Mouse (Mus musculus) hindbrain, postnatal 0 days (tissue): Measurements from ENCODE around the gene Ifnar2. TPM values are rescaled to one million over a fixed set of nuclear protein-coding genes. Genes with fewer than 3 reads are reported as not detected.

Experiments
- ATAC-seq: fragments of 200-750 bp; cut with Nextera tagmentation; 2 replicates; pipeline ENCODE4 v1.8.0; 2017; ENCODE audit warnings: mild to moderate bottlenecking, moderate TSS enrichment, moderate library complexity
- DNase-seq: peaks from one replicate; pipeline ENCODE4 v3.0.0-alpha.2; 2015; ENCODE audit warnings: low spot score
- H3K27ac ChIP-seq: fragments of 300-500 bp; sonication (generic); 2 replicates; pipeline ENCODE4 v1.5.1; 2014; ENCODE audit warnings: mild to moderate bottlenecking
- H3K27me3 ChIP-seq: fragments of 300-500 bp; sonication (generic); 2 replicates; pipeline ENCODE4 v1.6.1; 2014; ENCODE audit warnings: low read length, mixed read lengths; ENCODE audit not compliant: insufficient read depth
- H3K36me3 ChIP-seq: fragments of 300-500 bp; sonication (generic); 2 replicates; pipeline ENCODE4 v1.6.1; 2014; ENCODE audit warnings: low read length, mixed read lengths; ENCODE audit not compliant: insufficient read depth
- H3K4me1 ChIP-seq: fragments of 300-500 bp; sonication (generic); 2 replicates; pipeline ENCODE4 v1.6.1; 2014; ENCODE audit warnings: antibody characterized with exemption, low read length, mixed read lengths; ENCODE audit not compliant: insufficient read depth
- H3K4me2 ChIP-seq: fragments of 300-500 bp; sonication (generic); 2 replicates; pipeline ENCODE4 v1.6.1; 2014; ENCODE audit warnings: low read depth, mild to moderate bottlenecking, low read length, moderate library complexity, mixed read lengths
- H3K4me3 ChIP-seq: fragments of 300-500 bp; sonication (generic); 2 replicates; pipeline ENCODE4 v1.5.1; 2014; ENCODE audit warnings: low read length
- H3K9ac ChIP-seq: fragments of 300-500 bp; sonication (generic); replicated peaks from 2 replicates; pipeline ENCODE4 v1.6.1; 2014; ENCODE audit warnings: mild to moderate bottlenecking, low read length, moderate library complexity, mixed read lengths
- H3K9me3 ChIP-seq: fragments of 300-500 bp; sonication (generic); 2 replicates; pipeline ENCODE4 v1.6.1; 2016; ENCODE audit warnings: low read length, mixed read lengths
- CTCF ChIP-seq: IDR thresholded peaks from 2 replicates; pipeline ENCODE4 v1.5.1; 2016; ENCODE audit warnings: antibody characterized with exemption, control low read depth, low read depth
- WGBS: fragments of 180-500 bp; shearing (Covaris S2); extraction: QIAGEN DNeasy Blood & Tissue Kit; methylation state at CpG from one replicate; pipeline ENCODE4 v1.1.7; 2014; 5-methylcytosine and 5-hydroxymethylcytosine counted together
- polyA plus RNA-seq: library from polyadenylated mRNA; unstranded; fragments of >200 nt; fragmentation: Nextera tagmentation; extraction: Ambion mirVana; gene quantifications from 2 replicates; pipeline ENCODE4 v1.2.1, GENCODE M21; 2015
- total RNA-seq: library from RNA; depleted of rRNA; stranded (reverse); fragments of >200 nt; gene quantifications from 2 replicates; pipeline ENCODE4 v1.2.3, GENCODE M21; 2014

The Ifnar2 gene
- total and polyA plus RNA-seq, 2 experiments from 2014 or later = 20.9 to 49.9 TPM

GRCm38 (mm10) chr16:91348588-91349330 is 23.8 kb upstream of the Ifnar2 start:
- H3K4me3 ChIP-seq = no peak overlapping the region
- ATAC-seq (no peak), DNase-seq (no peak)
- no peaks in the 10 kb centered on the region for H3K4me1 ChIP-seq
- peak overlapping the region; percentile 19; the same call in 1 of the 2 replicates for H3K4me2 ChIP-seq
- no peak overlapping the region for H3K9ac ChIP-seq
- 67% methylated on average over 28 of the region's 28 CpGs for WGBS
- no peaks in the 10 kb centered on the region for H3K36me3 ChIP-seq
- TF ChIP-seq CTCF = no peak
- H3K9me3 ChIP-seq = no peaks in the 10 kb centered on the region
- H3K27me3 ChIP-seq = peaks cover 21% of the 10 kb centered on the region; the same call in 1 of the 2 replicates
- no peak overlapping the region for H3K27ac ChIP-seq

GRCm38 (mm10) chr16:91352084-91352562 is 20.5 kb upstream of the Ifnar2 start:
- Histone ChIP-seq H3K27me3 (peaks cover 21% of the 10 kb centered on the region; the same call in 1 of the 2 replicates), H3K4me2 (no peak overlapping the region), H3K4me3 (no peak overlapping the region), H3K4me1 (no peaks in the 10 kb centered on the region), H3K27ac (no peak overlapping the region), H3K36me3 (no peaks in the 10 kb centered on the region), H3K9ac (no peak overlapping the region), H3K9me3 (no peaks in the 10 kb centered on the region)
- ATAC-seq = peak; percentile 46
- 2% methylated on average over 7 of the region's 7 CpGs for WGBS
- DNase-seq = peak; percentile 93
- TF ChIP-seq CTCF = peak; percentile 93

- H3K27ac ChIP-seq = no peak overlapping the region
- no peaks in the 10 kb centered on the region for H3K4me1 ChIP-seq
- H3K4me3 ChIP-seq = no peak overlapping the region
- no peak overlapping the region for H3K4me2 ChIP-seq
- H3K9me3 ChIP-seq = no peaks in the 10 kb centered on the region
- peaks cover 21% of the 10 kb centered on the region; the same call in 1 of the 2 replicates for H3K27me3 ChIP-seq
- 71% methylated on average over 7 of the region's 7 CpGs for WGBS
- 0 out of 2 replicates have a peak, but pooled peaks have one; percentile 29 for ATAC-seq
- H3K36me3 ChIP-seq = no peaks in the 10 kb centered on the region
- DNase-seq = no peak
- no peak overlapping the region for H3K9ac ChIP-seq
- TF ChIP-seq CTCF = no peak
Observed at GRCm38 (mm10) chr16:91352749-91353148, 19.8 kb upstream of the Ifnar2 start.

- no peaks in the 10 kb centered on the region for H3K36me3 ChIP-seq
- no peak overlapping the region for H3K4me2 ChIP-seq
- no peak overlapping the region for H3K9ac ChIP-seq
- no peak overlapping the region for H3K27ac ChIP-seq
- peaks cover 21% of the 10 kb centered on the region; the same call in 1 of the 2 replicates for H3K27me3 ChIP-seq
- TF ChIP-seq CTCF = no peak
- DNase-seq (no peak), ATAC-seq (no peak)
- H3K9me3 ChIP-seq = no peaks in the 10 kb centered on the region
- WGBS = 86% methylated on average over 6 of the region's 6 CpGs
- H3K4me1 ChIP-seq = no peaks in the 10 kb centered on the region
- H3K4me3 ChIP-seq = no peak overlapping the region
Observed at GRCm38 (mm10) chr16:91353177-91353576, 19.4 kb upstream of the Ifnar2 start.

- no peaks in the 10 kb centered on the region for H3K4me1 ChIP-seq
- H3K4me2 ChIP-seq = no peak overlapping the region
- no peak for TF ChIP-seq CTCF
- DNase-seq (no peak), ATAC-seq (no peak)
- no peaks in the 10 kb centered on the region for H3K36me3 ChIP-seq
- WGBS = 83% methylated on average over 5 of the region's 5 CpGs
- H3K27me3 ChIP-seq = peaks cover 21% of the 10 kb centered on the region; the same call in 1 of the 2 replicates
- no peaks in the 10 kb centered on the region for H3K9me3 ChIP-seq
- H3K9ac ChIP-seq = no peak overlapping the region
- no peak overlapping the region for H3K27ac ChIP-seq
- H3K4me3 ChIP-seq = no peak overlapping the region
Observed at GRCm38 (mm10) chr16:91353638-91354037, 18.9 kb upstream of the Ifnar2 start.

- Histone ChIP-seq H3K9me3 (no peaks in the 10 kb centered on the region), H3K4me2 (no peak overlapping the region), H3K4me1 (no peaks in the 10 kb centered on the region), H3K27me3 (peaks cover 21% of the 10 kb centered on the region; the same call in 1 of the 2 replicates), H3K36me3 (no peaks in the 10 kb centered on the region), H3K4me3 (no peak overlapping the region), H3K27ac (no peak overlapping the region), H3K9ac (no peak overlapping the region)
- DNase-seq (no peak), ATAC-seq (no peak)
- 80% methylated on average over 4 of the region's 4 CpGs for WGBS
- no peak for TF ChIP-seq CTCF
Observed at GRCm38 (mm10) chr16:91354599-91354998, 18.0 kb upstream of the Ifnar2 start.

- Histone ChIP-seq H3K4me2 (no peak overlapping the region), H3K9ac (no peak overlapping the region), H3K27me3 (peaks cover 21% of the 10 kb centered on the region; the same call in 1 of the 2 replicates), H3K36me3 (no peaks in the 10 kb centered on the region), H3K27ac (no peak overlapping the region), H3K4me3 (no peak overlapping the region), H3K9me3 (no peaks in the 10 kb centered on the region), H3K4me1 (no peaks in the 10 kb centered on the region)
- 77% methylated on average over 12 of the region's 12 CpGs for WGBS
- ATAC-seq (no peak), DNase-seq (no peak)
- TF ChIP-seq CTCF = no peak
Observed at GRCm38 (mm10) chr16:91355160-91355559, 17.4 kb upstream of the Ifnar2 start.
